Mouse (Mus musculus): ENCODE data around the gene Fmo6. TPM values are rescaled to one million over a fixed set of nuclear protein-coding genes. Genes with fewer than 3 reads are reported as not detected.

Fmo6 gene
- polyA plus RNA-seq, 1 experiment from 2014 or later, result not detected

DNA sequence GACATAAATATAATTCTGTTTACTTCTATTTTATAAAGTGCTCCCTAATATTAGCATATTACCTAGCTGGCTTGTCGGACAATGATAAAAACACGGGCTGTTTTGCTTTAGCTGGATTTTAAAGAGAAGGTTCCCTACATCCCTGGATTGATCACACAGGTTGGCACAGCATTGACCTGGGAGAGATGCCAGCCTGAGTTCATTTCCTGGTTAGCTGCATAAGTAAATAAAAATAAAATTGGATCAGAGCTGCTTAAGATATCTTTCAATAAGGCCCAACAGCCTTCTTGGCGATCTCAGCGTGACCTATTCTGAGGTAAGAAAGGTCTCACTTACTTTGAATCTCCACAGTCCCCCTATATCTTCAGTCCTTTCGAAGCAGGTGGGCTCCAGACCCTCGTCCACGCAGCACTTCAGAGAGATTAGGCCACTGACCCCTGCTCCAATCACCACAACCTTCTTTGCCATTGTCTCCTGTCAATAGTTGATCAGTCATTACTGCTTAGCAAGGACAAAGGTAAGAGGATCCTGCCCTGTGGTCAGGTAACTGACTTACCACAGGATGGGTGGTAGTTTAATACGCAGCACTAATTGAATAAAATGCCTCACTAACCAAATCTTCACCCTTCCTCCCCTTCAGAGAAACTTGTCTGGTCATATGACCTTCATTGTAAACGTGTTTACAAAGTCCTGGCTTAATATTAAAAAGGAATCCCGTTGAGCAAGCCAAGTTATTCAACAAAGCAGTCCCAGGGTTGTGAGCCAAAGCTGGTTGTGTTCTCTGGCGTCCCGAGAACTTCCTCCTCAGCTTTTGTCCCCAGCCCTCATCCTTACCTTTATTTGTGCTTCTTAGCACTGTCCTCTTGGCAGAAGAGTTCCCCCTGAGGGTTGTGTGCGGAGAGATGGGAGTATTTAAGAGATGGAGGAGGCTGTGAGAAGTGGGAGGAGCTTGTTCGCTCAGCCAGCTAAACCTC is 39.2 kb downstream of the Fmo6 start, which contains the start of gene Fmo2:
Gene Fmo2, minus strand, starts transcription at position 889 of the 974 bp plus-strand sequence.
- no peak for ATAC-seq (replicated peaks)
- Histone ChIP-seq H3K27ac (replicated peaks) (no peak within 1 kb of the TSS), H3K9ac (replicated peaks) (no peak within 1 kb of the TSS), H3K36me3 (no peaks in the 10 kb centered on the region), H3K4me1 (peaks cover 4% of the 10 kb centered on the region; the same call in 1 of the 2 replicates), H3K27me3 (no peaks in the 10 kb centered on the region), H3K4me2 (replicated peaks) (no peak within 1 kb of the TSS), H3K4me3 (no peak within 1 kb of the TSS), H3K9me3 (no peaks in the 10 kb centered on the region)
- 62% methylated on average over 14 of the region's 14 CpGs for WGBS

DNA sequence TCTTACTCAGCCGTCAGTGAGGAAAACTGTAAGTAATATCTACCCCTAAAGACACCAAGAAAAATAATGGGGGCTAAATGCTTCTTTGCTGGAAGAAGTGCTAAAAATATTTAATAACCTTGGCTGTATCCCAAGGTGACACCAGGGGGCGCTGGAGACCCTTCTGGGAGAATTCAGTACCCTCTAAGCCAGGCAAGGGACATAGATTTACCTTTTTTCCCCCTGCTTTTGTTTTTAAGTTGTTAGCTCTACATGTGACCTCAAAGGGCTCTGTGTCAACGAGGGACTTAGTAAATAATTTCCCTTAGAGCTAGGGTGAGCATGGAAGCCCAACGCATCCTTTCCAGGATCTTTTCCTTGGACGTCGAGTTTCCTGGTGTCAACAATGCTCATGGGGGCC is 41.4 kb downstream of the Fmo6 start:
- peak; percentile 81 for ATAC-seq (replicated peaks)
- no peak overlapping the region for H3K4me2 ChIP-seq (replicated peaks)
- H3K36me3 ChIP-seq, result no peaks in the 10 kb centered on the region
- H3K9ac ChIP-seq (replicated peaks), result no peak overlapping the region
- H3K9me3 ChIP-seq, result no peaks in the 10 kb centered on the region
- H3K4me1 ChIP-seq, result no peaks in the 10 kb centered on the region
- H3K27ac ChIP-seq (replicated peaks), result no peak overlapping the region
- H3K27me3 ChIP-seq, result no peaks in the 10 kb centered on the region
- no peak overlapping the region for H3K4me3 ChIP-seq
- 42% methylated on average over 6 of the region's 6 CpGs for WGBS

DNA sequence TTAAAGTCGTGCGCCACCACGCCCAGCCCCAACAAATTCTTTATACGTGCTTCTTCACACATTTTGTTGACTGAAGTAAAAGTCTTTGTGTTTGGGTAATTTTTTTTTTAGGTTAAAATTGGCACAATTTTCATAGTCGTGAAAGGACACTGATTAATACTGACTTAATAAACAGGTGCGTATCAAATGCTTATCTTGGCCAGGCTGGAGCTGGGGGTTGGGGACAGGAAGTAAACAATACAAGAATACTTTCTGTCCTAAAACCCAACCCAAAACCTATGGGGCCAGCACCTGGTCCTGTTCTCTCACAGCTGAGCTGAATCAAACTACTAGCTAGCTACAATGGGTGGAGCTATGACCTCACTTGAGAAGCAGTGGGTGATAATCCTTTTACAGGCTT is 44.3 kb downstream of the Fmo6 start:
- Histone ChIP-seq H3K27me3 (no peaks in the 10 kb centered on the region), H3K9me3 (no peaks in the 10 kb centered on the region), H3K4me3 (no peak overlapping the region), H3K9ac (replicated peaks) (no peak overlapping the region), H3K4me2 (replicated peaks) (no peak overlapping the region), H3K27ac (replicated peaks) (no peak overlapping the region), H3K36me3 (no peaks in the 10 kb centered on the region), H3K4me1 (no peaks in the 10 kb centered on the region)
- 95% methylated on average over 6 of the region's 6 CpGs for WGBS
- ATAC-seq (replicated peaks), result no peak

DNA sequence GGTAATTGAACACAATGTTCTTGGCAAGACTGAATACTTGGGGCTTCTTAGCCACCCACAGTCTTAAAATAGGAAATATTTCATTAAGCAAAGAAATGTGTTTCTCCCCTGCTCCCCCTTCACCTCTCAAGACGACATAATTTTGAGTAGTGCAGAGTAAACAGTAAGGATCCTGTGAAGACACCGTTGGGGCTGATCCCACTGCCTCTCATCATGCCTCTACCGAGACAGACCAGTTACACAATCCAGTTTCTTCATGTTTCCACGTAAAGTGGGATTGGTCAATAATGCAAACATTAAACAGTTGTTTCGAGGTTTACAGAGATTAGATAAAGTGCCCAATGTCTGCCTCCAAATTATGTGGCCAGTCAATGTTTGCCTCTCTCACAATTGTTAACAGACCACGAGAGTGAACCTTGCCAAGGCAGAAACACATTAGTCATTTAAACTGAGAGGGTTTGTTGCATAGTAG is 45.3 kb downstream of the Fmo6 start:
- WGBS, result 81% methylated on average over 6 of the region's 6 CpGs
- no peaks in the 10 kb centered on the region for H3K4me1 ChIP-seq
- H3K4me2 ChIP-seq (replicated peaks), result no peak overlapping the region
- no peaks in the 10 kb centered on the region for H3K36me3 ChIP-seq
- no peak overlapping the region for H3K4me3 ChIP-seq
- H3K9me3 ChIP-seq, result no peaks in the 10 kb centered on the region
- H3K27me3 ChIP-seq, result no peaks in the 10 kb centered on the region
- no peak overlapping the region for H3K27ac ChIP-seq (replicated peaks)
- no peak for ATAC-seq (replicated peaks)
- no peak overlapping the region for H3K9ac ChIP-seq (replicated peaks)

DNA sequence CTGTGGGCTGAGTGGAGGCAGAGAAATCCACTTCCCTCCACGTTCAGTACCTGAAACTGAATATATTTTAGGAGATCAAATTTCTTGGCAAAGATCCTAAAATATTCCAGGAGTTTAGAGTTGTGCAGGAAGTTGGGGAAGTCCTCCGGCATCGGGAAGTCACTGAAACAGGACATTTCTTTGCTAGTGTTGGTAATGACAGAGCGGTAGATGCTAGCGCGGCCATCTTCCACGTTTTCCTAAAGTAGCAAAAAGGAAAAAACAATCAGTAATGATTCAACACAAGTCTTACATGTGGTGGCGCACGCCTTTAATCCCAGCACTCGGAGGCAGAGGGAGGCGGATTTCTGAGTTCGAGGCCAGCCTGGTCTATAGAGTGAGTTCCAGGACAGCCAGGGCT is 48.7 kb downstream of the Fmo6 start:
- Histone ChIP-seq H3K4me3 (no peak overlapping the region), H3K9me3 (no peaks in the 10 kb centered on the region), H3K27ac (replicated peaks) (no peak overlapping the region), H3K4me1 (no peaks in the 10 kb centered on the region), H3K4me2 (replicated peaks) (no peak overlapping the region), H3K27me3 (no peaks in the 10 kb centered on the region), H3K9ac (replicated peaks) (no peak overlapping the region), H3K36me3 (no peaks in the 10 kb centered on the region)
- WGBS, result 91% methylated on average over 12 of the region's 12 CpGs
- ATAC-seq (replicated peaks), result no peak

DNA sequence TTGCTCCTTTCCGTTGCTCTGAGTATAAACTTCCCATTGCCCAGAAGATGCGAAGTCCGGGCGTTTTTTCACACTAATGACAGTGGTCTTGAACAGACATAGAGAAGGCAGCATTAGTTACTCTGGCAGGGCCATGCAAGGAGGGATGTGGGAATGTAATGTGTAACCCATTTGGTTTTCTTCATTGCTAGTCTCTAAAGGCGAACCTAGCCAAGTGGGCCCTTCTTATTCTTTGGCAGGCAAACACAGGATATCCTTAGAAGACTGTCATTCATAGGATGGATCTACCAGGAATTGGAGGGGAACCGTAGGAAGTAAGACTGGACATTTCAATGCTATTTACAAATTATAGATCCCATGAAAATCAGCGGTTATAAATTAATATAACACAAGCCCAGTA is 49.7 kb downstream of the Fmo6 start:
- ATAC-seq (replicated peaks), result no peak
- Histone ChIP-seq H3K27ac (replicated peaks) (no peak overlapping the region), H3K4me1 (no peaks in the 10 kb centered on the region), H3K9ac (replicated peaks) (no peak overlapping the region), H3K27me3 (no peaks in the 10 kb centered on the region), H3K9me3 (no peaks in the 10 kb centered on the region), H3K36me3 (no peaks in the 10 kb centered on the region), H3K4me3 (no peak overlapping the region), H3K4me2 (replicated peaks) (no peak overlapping the region)
- 90% methylated on average over 7 of the region's 7 CpGs for WGBS

DNA sequence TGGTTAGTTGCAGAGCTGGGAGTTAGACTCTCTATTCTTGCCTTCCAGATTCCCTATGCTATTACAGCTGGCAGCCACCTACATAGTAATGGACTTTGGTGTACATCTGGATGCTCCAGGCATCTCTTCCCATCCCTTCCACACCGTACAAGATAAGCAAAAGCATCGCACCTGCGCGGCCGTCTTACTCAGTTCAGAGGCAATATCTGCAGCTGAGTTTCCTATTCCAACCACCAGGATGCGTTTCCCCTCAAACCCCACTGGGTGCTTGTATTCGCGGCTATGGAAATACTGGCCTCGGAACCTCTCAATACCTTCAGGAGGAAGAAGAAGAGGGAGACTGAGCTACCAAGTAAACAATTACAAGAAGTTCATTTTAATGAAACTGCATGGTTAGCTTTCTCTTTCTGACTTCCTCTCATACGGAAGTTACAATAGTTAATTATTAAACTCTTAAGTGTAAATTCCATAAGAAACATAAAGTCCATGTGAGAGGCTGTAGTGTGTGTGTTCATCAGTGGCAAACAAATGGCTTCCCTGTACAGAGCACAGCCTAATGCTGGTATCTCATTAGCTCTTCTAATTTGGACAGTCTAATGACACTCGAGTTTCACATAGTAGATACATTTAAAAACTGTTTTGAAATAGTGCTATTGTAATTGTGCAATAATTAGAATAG is 51.0 kb downstream of the Fmo6 start:
- Histone ChIP-seq H3K9me3 (no peaks in the 10 kb centered on the region), H3K4me2 (replicated peaks) (no peak overlapping the region), H3K27me3 (no peaks in the 10 kb centered on the region), H3K4me1 (no peaks in the 10 kb centered on the region), H3K36me3 (no peaks in the 10 kb centered on the region), H3K4me3 (no peak overlapping the region), H3K9ac (replicated peaks) (no peak overlapping the region), H3K27ac (replicated peaks) (no peak overlapping the region)
- ATAC-seq (replicated peaks), result no peak
- WGBS, result 88% methylated on average over 11 of the region's 11 CpGs

DNA sequence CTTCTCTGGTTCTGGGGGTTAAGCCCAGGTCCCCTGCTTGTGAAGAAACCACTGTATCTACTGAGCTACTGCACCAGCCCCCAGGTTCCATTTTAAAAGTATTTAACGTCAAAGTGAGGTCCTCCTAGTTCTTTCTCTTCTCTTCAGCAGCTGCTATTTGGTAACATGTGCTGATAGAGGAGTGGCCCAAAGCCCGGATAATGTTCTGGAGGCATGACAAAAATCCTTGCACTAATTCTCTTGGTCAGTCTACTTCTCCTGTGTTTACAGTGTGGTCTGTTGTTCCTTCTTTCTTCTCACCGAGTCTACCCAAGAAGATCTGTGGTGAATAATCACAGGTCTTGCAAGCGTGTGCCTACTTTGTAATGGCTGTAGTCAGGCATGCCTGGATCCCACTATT is 54.6 kb downstream of the Fmo6 start:
- no peaks in the 10 kb centered on the region for H3K9me3 ChIP-seq
- no peak overlapping the region for H3K9ac ChIP-seq (replicated peaks)
- H3K27ac ChIP-seq (replicated peaks), result no peak overlapping the region
- H3K4me2 ChIP-seq (replicated peaks), result no peak overlapping the region
- 79% methylated on average over 4 of the region's 4 CpGs for whole genome bisulfite sequencing
- no peak overlapping the region for H3K4me3 ChIP-seq
- no peaks in the 10 kb centered on the region for H3K27me3 ChIP-seq
- no peak for ATAC-seq (replicated peaks)
- H3K4me1 ChIP-seq, result no peaks in the 10 kb centered on the region
- no peaks in the 10 kb centered on the region for H3K36me3 ChIP-seq

DNA sequence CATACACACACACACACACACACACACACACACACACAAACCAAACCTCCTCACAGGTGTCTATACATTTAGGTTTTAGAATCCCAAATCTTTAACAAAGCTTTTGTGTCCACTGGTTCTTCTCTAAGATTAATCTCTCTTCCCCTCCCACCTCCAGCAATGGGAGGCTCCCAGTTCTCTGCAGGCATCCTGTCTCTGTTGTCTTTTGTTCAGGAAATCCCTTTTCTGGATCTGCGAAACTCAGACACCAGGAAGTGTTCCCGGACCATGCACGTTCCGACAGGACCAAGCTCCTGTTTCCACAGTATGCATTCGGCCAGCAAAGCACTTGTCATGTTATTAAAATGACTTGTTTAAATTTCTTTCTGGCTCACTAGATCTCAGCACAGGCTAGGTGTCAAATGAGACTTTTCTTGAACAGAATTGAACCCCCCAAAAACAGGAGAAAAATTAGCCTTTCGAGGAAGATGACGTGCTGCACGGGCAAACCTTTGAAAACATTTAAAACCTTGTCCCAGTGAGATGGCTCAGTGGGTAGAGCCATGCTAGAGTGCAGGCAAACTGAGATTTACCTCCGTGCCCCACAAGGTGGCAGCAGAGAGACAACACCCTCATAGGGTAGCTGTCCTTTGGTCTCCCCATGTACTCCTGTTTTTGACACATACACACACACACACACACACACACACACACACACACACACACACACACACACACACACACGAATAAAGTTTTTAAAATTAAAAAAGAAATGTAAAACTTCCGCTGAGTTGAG is 57.5 kb downstream of the Fmo6 start:
- WGBS, result 60% methylated on average over 11 of the region's 11 CpGs
- Histone ChIP-seq H3K4me1 (no peaks in the 10 kb centered on the region), H3K27me3 (no peaks in the 10 kb centered on the region), H3K4me2 (replicated peaks) (no peak overlapping the region), H3K27ac (replicated peaks) (no peak overlapping the region), H3K9ac (replicated peaks) (no peak overlapping the region), H3K36me3 (no peaks in the 10 kb centered on the region), H3K9me3 (no peaks in the 10 kb centered on the region), H3K4me3 (no peak overlapping the region)
- no peak for ATAC-seq (replicated peaks)

DNA sequence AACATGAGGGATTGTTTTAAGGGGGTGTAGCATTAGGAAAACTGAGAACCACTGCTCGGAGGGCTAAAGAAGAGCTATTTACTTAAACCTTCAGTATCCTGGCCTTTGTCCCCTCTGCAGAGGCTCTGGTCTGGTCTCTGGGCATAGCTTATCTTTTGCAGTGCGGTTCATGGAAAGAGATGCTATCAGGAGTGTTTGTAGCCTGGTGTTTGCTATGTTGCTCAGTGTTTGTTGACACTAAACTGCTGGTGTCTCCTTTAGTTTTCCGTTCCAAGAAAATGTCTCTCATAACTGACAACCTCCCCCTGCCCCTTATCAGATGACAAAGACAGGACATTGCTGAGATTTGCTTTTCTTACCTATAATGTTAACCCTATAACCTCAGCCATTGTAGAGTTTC is 62.2 kb downstream of the Fmo6 start:
- H3K27ac ChIP-seq (replicated peaks), result no peak overlapping the region
- no peak overlapping the region for H3K4me2 ChIP-seq (replicated peaks)
- H3K9ac ChIP-seq (replicated peaks), result no peak overlapping the region
- WGBS, result 77% methylated on average over 3 of the region's 3 CpGs
- no peaks in the 10 kb centered on the region for H3K27me3 ChIP-seq
- no peaks in the 10 kb centered on the region for H3K9me3 ChIP-seq
- no peaks in the 10 kb centered on the region for H3K36me3 ChIP-seq
- ATAC-seq (replicated peaks), result no peak
- H3K4me1 ChIP-seq, result no peaks in the 10 kb centered on the region
- H3K4me3 ChIP-seq, result no peak overlapping the region

DNA sequence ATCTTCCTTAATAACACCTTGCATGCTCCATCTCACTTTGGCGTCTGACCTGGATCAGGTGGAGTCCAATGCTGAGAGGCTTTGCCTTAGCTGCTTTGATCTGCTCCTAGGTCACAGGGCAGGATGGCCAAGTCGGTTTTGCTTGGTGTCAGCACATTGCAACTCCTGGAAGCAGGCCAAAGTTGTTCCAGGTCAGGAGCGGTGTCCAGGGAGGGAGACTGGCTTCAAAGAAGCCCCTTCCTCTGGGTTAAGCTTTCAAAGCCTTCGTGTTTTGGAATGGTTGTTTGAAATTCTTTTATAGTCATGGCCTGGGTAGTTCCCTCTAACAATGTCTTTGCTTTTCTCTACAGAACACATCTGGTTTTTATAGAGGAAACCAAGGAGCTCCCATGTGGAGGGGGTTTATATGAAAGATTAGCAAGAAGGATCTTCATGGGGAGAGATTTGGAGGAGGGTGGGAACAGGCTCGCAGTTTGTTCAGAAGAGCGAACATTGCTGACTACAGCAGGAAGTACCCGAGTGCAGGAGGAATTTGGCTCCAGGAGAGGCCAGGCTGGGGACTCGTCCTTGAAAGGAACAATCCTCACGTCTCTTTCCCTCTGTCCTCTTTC is 65.5 kb downstream of the Fmo6 start:
- no peak overlapping the region for H3K4me2 ChIP-seq (replicated peaks)
- H3K4me3 ChIP-seq, result no peak overlapping the region
- H3K9ac ChIP-seq (replicated peaks), result no peak overlapping the region
- WGBS, result 67% methylated on average over 9 of the region's 9 CpGs
- H3K27ac ChIP-seq (replicated peaks), result no peak overlapping the region
- H3K4me1 ChIP-seq, result no peaks in the 10 kb centered on the region
- no peak for ATAC-seq (replicated peaks)
- no peaks in the 10 kb centered on the region for H3K9me3 ChIP-seq
- H3K27me3 ChIP-seq, result no peaks in the 10 kb centered on the region
- no peaks in the 10 kb centered on the region for H3K36me3 ChIP-seq
